Mouse (Mus musculus): ENCODE results near the gene Hhipl1. TPM values are rescaled to one million over a fixed set of nuclear protein-coding genes. Genes with fewer than 3 reads are reported as not detected.

Hhipl1 gene
- polyA plus RNA-seq (2015; fragmentation: Nextera tagmentation; extraction: Ambion mirVana): 0.71 and 1.1 TPM in 2 replicates

DNA sequence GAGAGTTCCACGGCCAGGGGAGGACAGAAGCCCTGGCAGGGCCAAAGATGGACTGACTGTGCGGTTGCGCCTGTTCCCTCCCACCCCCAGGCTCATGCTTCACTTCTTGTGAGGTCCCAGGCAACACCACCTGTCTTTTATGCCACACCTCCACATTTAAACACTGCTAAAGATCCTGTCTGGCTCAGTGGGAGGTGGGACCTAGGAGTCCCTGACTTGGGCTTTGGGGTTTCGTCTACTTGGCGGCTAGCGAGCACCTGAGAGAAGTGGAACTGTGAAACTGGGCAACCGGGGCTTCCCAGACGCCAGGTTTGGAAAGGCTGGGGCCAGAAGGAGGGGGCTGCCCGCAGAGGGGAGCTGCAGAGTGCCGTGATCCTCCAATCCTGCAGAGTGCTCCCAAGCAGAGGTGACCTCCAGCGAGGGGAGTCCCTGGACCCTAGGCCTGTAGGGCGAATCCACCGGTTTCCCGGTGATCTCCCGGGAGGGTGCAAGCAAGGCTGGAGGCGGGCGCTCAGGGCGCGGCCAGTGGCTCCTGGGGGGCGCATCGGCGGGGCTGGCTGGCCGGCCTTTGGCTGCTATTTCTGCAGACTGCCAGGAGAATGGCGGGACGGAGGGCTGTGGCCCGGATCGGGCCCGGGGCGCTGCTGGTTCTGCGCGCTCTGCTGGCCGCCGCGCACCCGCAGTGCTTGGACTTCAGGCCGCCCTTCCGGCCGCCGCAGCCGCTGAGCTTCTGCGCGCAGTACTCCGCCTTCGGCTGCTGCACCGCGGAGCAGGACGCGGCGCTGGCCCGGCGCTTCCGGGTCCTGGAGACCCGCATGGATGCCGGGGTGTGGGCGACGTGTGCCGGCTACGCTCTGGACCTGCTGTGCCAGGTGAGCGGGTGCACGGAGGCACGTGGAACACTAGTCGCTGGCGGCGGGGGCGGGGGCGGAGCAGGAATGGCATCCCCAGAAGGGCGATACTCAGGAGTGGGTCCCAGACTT lies at the start of gene Hhipl1:
TSS of gene Hhipl1 (plus strand) at position 459 of the 983 bp plus-strand sequence.
- peak within 1 kb of the TSS; percentile 87 for H3K9ac ChIP-seq
- H3K4me2 ChIP-seq: peak within 1 kb of the TSS; percentile 91
- WGBS: 3% methylated on average over 67 of the region's 67 CpGs
- H3K36me3 ChIP-seq: no peaks in the 10 kb centered on the region
- H3K4me1 ChIP-seq: peaks cover 24% of the 10 kb centered on the region
- H3K4me3 ChIP-seq: peak within 1 kb of the TSS; percentile 66
- ATAC-seq (ENCODE audit: extremely low read depth, insufficient number of reproducible peaks, low FRiP score, low TSS enrichment): peak; percentile 38; the same call in 1 of the 2 replicates
- peaks cover 59% of the 10 kb centered on the region for H3K27me3 ChIP-seq (replicated peaks)
- no peaks in the 10 kb centered on the region for H3K9me3 ChIP-seq
- no peak within 1 kb of the TSS; the same call in 1 of the 2 replicates for H3K27ac ChIP-seq (replicated peaks)

DNA sequence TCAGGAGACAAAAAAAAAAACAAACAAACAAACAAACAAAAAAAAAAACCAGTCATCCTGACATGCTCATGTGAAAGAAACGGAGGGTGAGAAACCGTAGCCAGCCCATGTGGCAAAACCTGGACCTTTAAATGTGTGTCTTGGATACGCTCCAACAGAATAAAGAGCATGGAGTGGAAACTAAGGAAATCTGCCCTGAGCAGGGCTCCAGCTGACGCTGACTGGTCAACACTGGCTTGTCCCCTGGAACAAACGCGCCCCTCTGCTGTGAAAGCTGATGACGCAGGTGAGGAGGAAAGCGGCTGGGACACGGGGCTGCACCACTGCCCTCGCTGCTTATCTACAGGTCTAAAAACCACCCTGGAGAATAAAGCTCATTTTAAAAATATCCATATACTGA lies 49.3 kb upstream of the Hhipl1 start:
- Histone ChIP-seq H3K4me2 (0 out of 2 replicates have a peak overlapping the region, but pooled peaks have one; percentile 2), H3K27ac (replicated peaks) (peak overlapping the region; percentile 57; the same call in 1 of the 2 replicates), H3K36me3 (no peaks in the 10 kb centered on the region), H3K9ac (peak overlapping the region; percentile 66), H3K4me1 (peaks cover 80% of the 10 kb centered on the region), H3K27me3 (replicated peaks) (no peaks in the 10 kb centered on the region), H3K4me3 (no peak overlapping the region), H3K9me3 (no peaks in the 10 kb centered on the region)
- ATAC-seq (ENCODE audit: extremely low read depth, insufficient number of reproducible peaks, low FRiP score, low TSS enrichment): no peak
- 30% methylated on average over 10 of the region's 10 CpGs for WGBS

DNA sequence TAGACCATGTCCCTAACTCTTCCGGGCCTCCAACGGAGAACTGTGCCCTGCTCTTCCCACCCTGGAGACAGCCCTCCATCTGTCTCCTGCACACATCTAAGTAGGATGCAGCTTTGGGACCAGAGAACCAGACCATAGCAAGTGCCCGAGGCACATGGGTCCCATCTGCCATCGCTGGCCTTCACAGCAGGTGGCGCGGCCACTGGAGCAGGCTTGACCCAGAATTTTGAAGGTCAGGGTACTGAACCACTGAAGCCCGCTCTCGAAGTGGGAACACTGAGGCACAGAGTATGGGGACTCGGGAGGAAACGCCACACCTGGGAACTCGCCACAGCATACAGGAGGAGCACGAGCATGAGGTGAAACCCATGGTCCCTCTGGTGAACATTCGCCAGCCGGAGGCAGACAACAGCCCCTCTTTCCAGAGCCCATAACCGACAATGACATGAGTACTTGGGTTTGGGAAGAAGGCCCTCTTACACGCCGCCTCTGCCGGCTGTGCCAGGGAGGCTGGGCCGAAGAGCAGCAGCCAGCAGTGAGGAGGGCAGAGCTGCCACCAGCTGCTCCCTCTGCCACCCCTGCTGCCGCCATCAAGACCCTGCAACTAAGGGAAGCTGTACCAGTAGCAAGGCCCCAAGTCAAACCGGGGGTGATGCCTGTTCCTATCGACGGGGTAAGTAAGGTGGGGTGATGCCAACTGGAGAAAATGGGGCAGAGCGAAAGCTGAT lies 46.6 kb upstream of the Hhipl1 start:
- H3K9ac ChIP-seq: no peak overlapping the region
- H3K9me3 ChIP-seq: no peaks in the 10 kb centered on the region

DNA sequence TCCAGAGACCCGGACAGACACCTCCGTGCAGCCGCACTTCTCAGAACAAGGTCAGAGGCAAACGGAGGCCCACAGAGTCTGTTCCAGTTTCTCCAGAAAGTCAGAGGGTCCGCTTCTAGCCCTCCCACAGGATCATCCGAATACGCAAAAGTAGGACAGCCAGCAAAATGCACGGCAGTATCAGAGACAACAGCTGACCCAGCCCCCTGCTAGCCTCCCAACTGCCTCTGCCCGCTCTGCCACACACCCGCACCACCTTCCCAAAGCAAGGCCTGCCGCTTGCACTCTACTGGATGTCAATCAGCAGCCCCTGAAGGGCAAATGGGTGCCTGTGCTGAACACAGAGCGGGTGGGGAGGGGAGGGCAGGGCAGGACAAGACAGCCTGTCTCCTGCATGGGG lies 45.1 kb upstream of the Hhipl1 start:
- peaks cover 78% of the 10 kb centered on the region for H3K4me1 ChIP-seq
- no peaks in the 10 kb centered on the region for H3K27me3 ChIP-seq (replicated peaks)
- 71% methylated on average over 12 of the region's 12 CpGs for WGBS
- H3K36me3 ChIP-seq: no peaks in the 10 kb centered on the region
- no peak overlapping the region for H3K4me3 ChIP-seq
- ATAC-seq (ENCODE audit: extremely low read depth, insufficient number of reproducible peaks, low FRiP score, low TSS enrichment): no peak
- no peak overlapping the region; the same call in 1 of the 2 replicates for H3K27ac ChIP-seq (replicated peaks)
- H3K9me3 ChIP-seq: no peaks in the 10 kb centered on the region
- H3K4me2 ChIP-seq: no peak overlapping the region
- H3K9ac ChIP-seq: no peak overlapping the region

More for the DNA sequence above, 46.6 kb upstream of the Hhipl1 start:
- Histone ChIP-seq H3K4me1 (peaks cover 78% of the 10 kb centered on the region), H3K4me3 (no peak overlapping the region), H3K27me3 (replicated peaks) (no peaks in the 10 kb centered on the region), H3K4me2 (no peak overlapping the region), H3K36me3 (no peaks in the 10 kb centered on the region), H3K27ac (replicated peaks) (no peak overlapping the region)
- ATAC-seq (ENCODE audit: extremely low read depth, insufficient number of reproducible peaks, low FRiP score, low TSS enrichment): no peak
- WGBS: 85% methylated on average over 24 of the region's 24 CpGs

DNA sequence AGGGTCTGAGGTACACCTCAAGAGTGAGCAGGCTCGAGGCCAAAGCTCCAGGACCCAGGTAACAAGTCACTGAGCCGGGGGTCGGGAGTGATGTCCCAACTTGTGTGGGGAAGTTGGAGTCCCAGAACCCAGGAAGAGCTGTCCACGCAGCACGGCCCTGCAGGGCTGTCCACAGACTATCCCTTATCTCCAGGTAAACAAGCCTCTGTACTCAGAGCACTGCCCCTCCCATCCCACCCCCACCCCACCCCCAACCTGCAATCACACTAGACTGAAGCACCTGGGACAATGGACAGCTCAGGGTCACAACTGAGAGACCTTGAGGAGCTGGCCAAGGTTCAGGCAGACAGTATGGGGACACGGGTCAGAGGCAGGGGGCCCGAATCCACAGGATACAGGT lies 41.2 kb upstream of the Hhipl1 start:
- Histone ChIP-seq H3K9ac (peak overlapping the region; percentile 65; the same call in 1 of the 2 replicates), H3K36me3 (no peaks in the 10 kb centered on the region), H3K9me3 (no peaks in the 10 kb centered on the region), H3K4me1 (peaks cover 88% of the 10 kb centered on the region), H3K27me3 (replicated peaks) (no peaks in the 10 kb centered on the region), H3K27ac (replicated peaks) (no peak overlapping the region), H3K4me2 (no peak overlapping the region), H3K4me3 (no peak overlapping the region)
- WGBS: 63% methylated on average over 7 of the region's 7 CpGs
- no peak for ATAC-seq (ENCODE audit: extremely low read depth, insufficient number of reproducible peaks, low FRiP score, low TSS enrichment)

DNA sequence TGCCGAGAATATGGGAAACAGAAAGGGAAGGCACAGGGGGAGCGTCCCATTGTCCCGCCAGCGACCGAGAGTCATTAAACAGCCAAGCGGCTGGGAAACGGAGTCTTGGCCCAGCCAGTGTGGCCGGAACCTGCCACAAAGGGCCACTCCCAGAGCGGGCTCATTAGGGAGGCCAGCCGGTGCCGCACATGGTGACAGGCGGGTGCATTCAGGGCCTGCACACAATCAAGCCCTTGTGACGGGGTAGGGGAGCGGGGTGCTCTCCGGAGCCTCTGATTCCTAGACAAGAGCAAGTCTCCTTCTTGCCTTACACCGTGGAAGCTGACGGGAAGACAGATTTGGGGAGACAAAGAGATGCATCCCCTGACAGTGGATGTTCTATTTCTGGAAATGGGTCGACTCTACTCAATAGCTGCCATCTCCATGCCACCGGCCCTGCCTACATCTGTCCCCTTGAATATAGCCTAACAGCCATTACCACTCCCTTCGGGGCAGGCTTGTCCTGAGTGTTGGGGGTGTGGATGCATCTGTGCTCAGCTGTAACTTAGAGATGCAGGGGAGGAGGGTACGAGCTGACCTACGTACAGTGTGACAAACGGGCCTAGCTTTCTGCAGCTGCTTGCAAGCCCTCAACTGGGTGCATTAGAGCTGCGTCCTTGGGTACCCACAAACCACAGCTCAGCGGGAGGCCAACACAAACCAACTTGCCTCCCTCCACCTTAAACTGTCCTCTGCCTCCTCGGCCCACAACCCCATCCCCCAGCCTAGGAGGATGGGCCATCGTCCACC lies 40.0 kb upstream of the Hhipl1 start:
- Histone ChIP-seq H3K4me3 (no peak overlapping the region), H3K36me3 (no peaks in the 10 kb centered on the region), H3K9ac (peak overlapping the region; percentile 65), H3K9me3 (no peaks in the 10 kb centered on the region), H3K27me3 (replicated peaks) (no peaks in the 10 kb centered on the region), H3K27ac (replicated peaks) (peak overlapping the region; percentile 42), H3K4me2 (peak overlapping the region; percentile 42), H3K4me1 (peaks cover 91% of the 10 kb centered on the region)
- 41% methylated on average over 27 of the region's 27 CpGs for WGBS
- ATAC-seq (ENCODE audit: extremely low read depth, insufficient number of reproducible peaks, low FRiP score, low TSS enrichment): no peak

DNA sequence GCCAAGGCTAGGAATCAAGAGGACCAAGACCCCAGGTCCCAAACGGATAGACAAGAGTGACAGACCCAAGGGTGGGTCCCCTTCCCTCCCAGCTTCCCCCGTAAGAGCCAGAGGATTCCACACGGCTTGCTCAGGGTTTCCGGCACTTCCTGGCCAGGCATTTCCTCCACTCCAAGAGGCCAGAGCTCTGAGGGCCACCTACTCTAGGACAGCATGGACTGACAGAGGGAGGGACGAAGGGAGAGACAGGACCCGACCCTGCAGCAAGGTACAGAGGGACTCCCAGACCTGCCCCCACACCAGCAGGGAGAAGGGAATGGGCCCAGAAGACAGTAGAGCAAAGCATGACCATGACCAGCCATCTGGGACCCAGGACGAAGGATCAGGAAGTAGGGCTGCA lies 38.4 kb upstream of the Hhipl1 start:
- no peaks in the 10 kb centered on the region for H3K36me3 ChIP-seq
- peak overlapping the region; percentile 5; the same call in 1 of the 2 replicates for H3K9ac ChIP-seq
- no peak overlapping the region; the same call in 1 of the 2 replicates for H3K27ac ChIP-seq (replicated peaks)
- WGBS: 59% methylated on average over 7 of the region's 7 CpGs
- H3K4me1 ChIP-seq: peaks cover 94% of the 10 kb centered on the region
- H3K9me3 ChIP-seq: no peaks in the 10 kb centered on the region
- H3K4me3 ChIP-seq: no peak overlapping the region
- ATAC-seq (ENCODE audit: extremely low read depth, insufficient number of reproducible peaks, low FRiP score, low TSS enrichment): no peak
- H3K4me2 ChIP-seq: no peak overlapping the region
- H3K27me3 ChIP-seq (replicated peaks): no peaks in the 10 kb centered on the region

DNA sequence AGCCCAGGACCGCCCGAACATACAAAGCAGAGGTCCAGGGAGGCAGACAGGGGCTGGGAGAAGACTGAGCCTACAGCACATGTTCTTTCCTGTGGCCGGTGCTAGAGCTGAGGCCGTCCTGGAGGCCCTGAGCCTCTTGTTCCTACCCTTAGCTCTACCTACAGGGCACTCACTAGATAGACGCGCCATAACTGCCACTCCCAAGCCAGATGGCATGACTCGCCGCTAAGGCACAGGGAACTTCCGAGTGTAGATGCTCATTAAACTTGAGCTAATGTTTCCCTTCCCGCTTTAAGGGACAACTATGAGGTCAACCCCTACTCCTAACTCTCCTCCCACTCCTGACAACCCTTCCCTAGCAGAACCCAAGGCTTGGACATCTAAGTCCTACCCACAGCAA lies 37.1 kb upstream of the Hhipl1 start:
- no peaks in the 10 kb centered on the region for H3K9me3 ChIP-seq
- H3K4me1 ChIP-seq: peaks cover 95% of the 10 kb centered on the region
- 86% methylated on average over 10 of the region's 10 CpGs for WGBS
- no peak overlapping the region for H3K27ac ChIP-seq (replicated peaks)
- no peak overlapping the region for H3K4me3 ChIP-seq
- H3K4me2 ChIP-seq: no peak overlapping the region
- no peaks in the 10 kb centered on the region for H3K27me3 ChIP-seq (replicated peaks)
- ATAC-seq (ENCODE audit: extremely low read depth, insufficient number of reproducible peaks, low FRiP score, low TSS enrichment): no peak
- H3K9ac ChIP-seq: no peak overlapping the region
- H3K36me3 ChIP-seq: no peaks in the 10 kb centered on the region

DNA sequence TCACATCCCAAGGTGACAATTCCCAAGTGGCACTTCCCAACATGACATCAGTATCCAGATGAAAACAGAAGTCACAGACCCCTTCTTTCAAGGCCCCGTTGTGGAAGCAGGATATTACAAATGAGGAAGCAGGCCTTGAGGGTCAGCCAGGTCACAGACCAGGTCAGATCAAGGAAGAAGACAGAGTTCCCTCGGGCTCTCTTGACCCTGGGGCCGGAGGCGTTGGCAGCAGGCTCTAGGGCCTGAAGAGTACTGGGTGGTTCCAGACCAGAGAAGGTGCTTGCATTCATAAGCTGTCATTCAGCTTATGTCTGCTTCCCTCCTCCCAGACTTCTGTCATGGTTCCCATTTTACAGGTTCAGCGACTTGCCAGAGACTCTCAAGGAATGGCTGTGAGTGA lies 36.4 kb upstream of the Hhipl1 start:
- ATAC-seq (ENCODE audit: extremely low read depth, insufficient number of reproducible peaks, low FRiP score, low TSS enrichment): no peak
- H3K9me3 ChIP-seq: no peaks in the 10 kb centered on the region
- no peaks in the 10 kb centered on the region for H3K36me3 ChIP-seq
- peaks cover 95% of the 10 kb centered on the region for H3K4me1 ChIP-seq
- WGBS: 59% methylated on average over 5 of the region's 5 CpGs
- no peak overlapping the region for H3K27ac ChIP-seq (replicated peaks)
- H3K4me2 ChIP-seq: no peak overlapping the region
- H3K27me3 ChIP-seq (replicated peaks): no peaks in the 10 kb centered on the region; the same call in 1 of the 2 replicates
- no peak overlapping the region for H3K9ac ChIP-seq
- H3K4me3 ChIP-seq: no peak overlapping the region

DNA sequence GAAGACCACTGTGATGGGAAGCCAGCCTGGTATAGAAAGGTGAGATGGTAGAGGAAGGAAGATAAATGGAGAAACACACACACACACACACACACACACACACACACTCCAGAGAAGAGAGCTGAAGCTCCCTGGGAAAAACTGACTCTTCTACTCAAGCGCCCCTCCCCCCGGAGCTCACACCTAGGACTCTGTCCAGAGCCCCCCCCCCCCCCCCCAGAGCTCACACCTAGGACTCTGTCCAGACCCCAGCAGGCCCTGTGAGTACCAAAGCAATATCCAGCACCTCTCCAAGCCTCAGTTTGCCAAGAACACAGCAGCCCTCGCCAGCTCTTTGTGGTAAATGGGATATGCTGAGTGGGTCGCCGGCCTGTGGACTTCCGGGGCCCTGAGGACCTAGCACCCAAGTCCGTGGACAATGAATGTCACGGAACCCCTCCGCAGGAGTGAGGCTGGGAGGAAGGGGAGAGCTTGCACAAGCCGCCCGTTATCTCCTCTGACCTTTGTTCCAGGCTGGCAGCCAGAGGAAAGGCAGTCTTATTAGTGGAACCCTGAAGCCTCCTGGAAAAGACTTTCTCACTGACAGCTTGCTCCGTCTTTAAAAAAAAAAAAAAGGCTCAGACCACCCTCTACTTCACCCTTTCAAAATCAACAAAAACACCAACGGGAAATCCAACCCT lies 35.7 kb upstream of the Hhipl1 start:
- WGBS: 26% methylated on average over 13 of the region's 13 CpGs
- H3K9me3 ChIP-seq: no peaks in the 10 kb centered on the region
- H3K27ac ChIP-seq (replicated peaks): peak overlapping the region; percentile 66; the same call in 1 of the 2 replicates
- H3K27me3 ChIP-seq (replicated peaks): no peaks in the 10 kb centered on the region; the same call in 1 of the 2 replicates
- H3K4me3 ChIP-seq: no peak overlapping the region
- no peak for ATAC-seq (ENCODE audit: extremely low read depth, insufficient number of reproducible peaks, low FRiP score, low TSS enrichment)
- peaks cover 89% of the 10 kb centered on the region for H3K4me1 ChIP-seq
- no peaks in the 10 kb centered on the region for H3K36me3 ChIP-seq
- H3K4me2 ChIP-seq: peak overlapping the region; percentile 96
- peak overlapping the region; percentile 63 for H3K9ac ChIP-seq
